Mouse (Mus musculus): ENCODE data around the gene Tmcc2. TPM values are rescaled to one million over a fixed set of nuclear protein-coding genes. Genes with fewer than 3 reads are reported as not detected.

Tmcc2 gene
- polyA plus RNA-seq, 2 experiments: 9.1 to 18.0 TPM

DNA sequence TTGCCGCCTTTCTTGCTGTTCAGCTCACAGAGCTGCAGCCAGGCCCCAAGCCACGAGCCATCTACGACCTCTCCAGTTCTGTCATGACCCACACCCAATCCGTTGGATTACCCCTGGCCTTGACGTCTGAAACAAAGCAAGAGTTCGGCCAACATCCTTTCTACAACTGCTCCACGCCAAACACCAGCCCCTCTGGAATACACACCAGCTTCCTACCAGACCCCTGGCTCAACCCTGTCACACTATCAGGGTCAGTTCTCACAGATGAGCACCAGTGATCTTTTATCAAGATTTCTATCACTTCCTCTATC lies 14.1 kb downstream of the Tmcc2 start:
- ATAC-seq (ENCODE audit: low FRiP score, low read depth) (no peak), DNase-seq (ENCODE audit: low spot score) (no peak)
- no peak overlapping the region for H3K9ac ChIP-seq (ENCODE audit: low read depth, low read length, severe bottlenecking)
- H3K27me3 ChIP-seq (ENCODE audit: control insufficient read depth, insufficient read depth, low read length): no peaks in the 10 kb centered on the region
- H3K9me3 ChIP-seq (ENCODE audit: control insufficient read depth, low read length): no peaks in the 10 kb centered on the region
- TF ChIP-seq POLR2A (IDR thresholded peaks at IDR 0.05; ENCODE audit: borderline replicate concordance, extremely low read depth, insufficient read depth, insufficient read length): no peak
- H3K4me1 ChIP-seq (ENCODE audit: control insufficient read depth, insufficient read depth, low read length): peaks cover 33% of the 10 kb centered on the region
- no peak overlapping the region for H3K4me3 ChIP-seq (replicated peaks; ENCODE audit: low read length)
- H3K27ac ChIP-seq (replicated peaks; ENCODE audit: low read depth, low read length): no peak overlapping the region
- H3K36me3 ChIP-seq (ENCODE audit: control insufficient read depth, insufficient read depth, low read length): peaks cover 56% of the 10 kb centered on the region
- 63% methylated on average over 7 of the region's 7 CpGs for WGBS
- H3K4me2 ChIP-seq (replicated peaks; ENCODE audit: low read depth, low read length, severe bottlenecking): no peak overlapping the region

DNA sequence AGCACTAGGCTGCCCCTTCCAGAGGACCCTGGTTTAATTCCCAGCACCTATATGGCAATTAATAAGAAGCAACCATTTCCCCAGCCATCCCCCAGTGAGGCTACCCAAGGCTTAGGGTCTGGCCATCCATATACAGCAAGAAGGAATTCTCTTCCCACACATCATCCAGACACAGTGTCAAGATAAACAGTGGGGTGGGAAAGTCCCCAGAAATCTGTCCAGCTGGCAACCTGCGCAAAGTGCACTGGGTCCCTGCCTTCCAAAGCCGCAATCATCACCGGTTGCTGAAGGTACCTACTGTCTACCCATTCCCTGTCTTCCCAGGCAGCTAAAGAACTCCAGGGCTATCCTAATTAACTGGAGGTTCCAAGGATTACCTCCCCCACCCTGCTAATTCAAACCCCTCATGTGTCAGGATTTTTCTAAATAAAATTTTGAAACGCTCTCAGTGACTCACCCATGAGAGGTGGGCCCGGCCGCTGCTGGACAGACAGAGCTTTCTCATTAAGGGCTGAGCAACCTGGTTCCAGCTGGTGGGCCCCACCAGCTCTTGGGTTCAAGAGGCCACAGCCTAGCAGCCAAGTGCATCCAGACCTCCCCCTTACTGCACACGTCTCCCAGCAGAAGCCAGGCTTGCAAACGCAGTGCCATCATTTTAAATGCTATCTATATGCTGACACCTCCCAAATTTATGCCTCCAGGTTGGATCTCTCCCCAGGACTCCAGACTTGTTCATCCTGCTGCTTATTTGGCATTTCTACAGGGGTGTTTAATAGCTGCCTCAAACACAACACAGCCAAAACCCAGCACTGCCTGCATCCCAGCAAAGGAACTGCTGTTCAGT lies 14.6 kb downstream of the Tmcc2 start:
- H3K4me3 ChIP-seq (replicated peaks; ENCODE audit: low read length): no peak overlapping the region
- H3K36me3 ChIP-seq (ENCODE audit: control insufficient read depth, insufficient read depth, low read length): peaks cover 50% of the 10 kb centered on the region
- DNase-seq (ENCODE audit: low spot score): no peak
- no peak for TF ChIP-seq POLR2A (IDR thresholded peaks at IDR 0.05; ENCODE audit: borderline replicate concordance, extremely low read depth, insufficient read depth, insufficient read length)
- ATAC-seq (ENCODE audit: low FRiP score, low read depth): no peak
- WGBS: 53% methylated on average over 8 of the region's 8 CpGs
- H3K27me3 ChIP-seq (ENCODE audit: control insufficient read depth, insufficient read depth, low read length): no peaks in the 10 kb centered on the region
- no peak overlapping the region for H3K4me2 ChIP-seq (replicated peaks; ENCODE audit: low read depth, low read length, severe bottlenecking)
- H3K27ac ChIP-seq (replicated peaks; ENCODE audit: low read depth, low read length): no peak overlapping the region
- no peak overlapping the region for H3K9ac ChIP-seq (ENCODE audit: low read depth, low read length, severe bottlenecking)
- no peaks in the 10 kb centered on the region for H3K9me3 ChIP-seq (ENCODE audit: control insufficient read depth, low read length)
- peaks cover 33% of the 10 kb centered on the region for H3K4me1 ChIP-seq (ENCODE audit: control insufficient read depth, insufficient read depth, low read length)

DNA sequence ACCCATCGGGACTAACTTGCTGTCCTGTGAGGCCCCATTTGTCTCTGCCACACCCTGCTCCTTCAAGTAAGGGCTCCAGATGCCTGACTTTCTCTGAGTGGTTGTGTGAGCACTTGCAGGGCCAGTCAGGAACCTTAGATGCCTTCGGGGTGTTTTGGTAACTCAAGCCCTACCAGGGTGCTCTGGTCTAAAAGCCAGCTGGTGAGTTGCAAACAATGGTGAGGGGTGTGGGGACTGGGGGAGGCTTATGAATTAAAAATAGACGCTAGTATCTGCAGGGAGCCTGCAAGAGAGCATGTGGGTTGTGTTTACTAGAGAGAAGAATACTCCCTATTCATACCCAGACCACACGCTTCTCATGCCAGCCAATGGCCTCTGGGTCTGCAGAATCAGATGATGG lies 15.8 kb downstream of the Tmcc2 start:
- Histone ChIP-seq H3K4me3 (replicated peaks; ENCODE audit: low read length) (no peak overlapping the region), H3K36me3 (ENCODE audit: control insufficient read depth, insufficient read depth, low read length) (peaks cover 46% of the 10 kb centered on the region), H3K4me1 (ENCODE audit: control insufficient read depth, insufficient read depth, low read length) (peaks cover 33% of the 10 kb centered on the region), H3K9ac (ENCODE audit: low read depth, low read length, severe bottlenecking) (no peak overlapping the region), H3K27me3 (ENCODE audit: control insufficient read depth, insufficient read depth, low read length) (no peaks in the 10 kb centered on the region), H3K9me3 (ENCODE audit: control insufficient read depth, low read length) (no peaks in the 10 kb centered on the region), H3K27ac (replicated peaks; ENCODE audit: low read depth, low read length) (0 out of 2 replicates have a peak overlapping the region, but pooled peaks have one; percentile 13), H3K4me2 (replicated peaks; ENCODE audit: low read depth, low read length, severe bottlenecking) (no peak overlapping the region)
- no peak for TF ChIP-seq POLR2A (IDR thresholded peaks at IDR 0.05; ENCODE audit: borderline replicate concordance, extremely low read depth, insufficient read depth, insufficient read length)
- DNase-seq (ENCODE audit: low spot score) (peak; percentile 25), ATAC-seq (ENCODE audit: low FRiP score, low read depth) (peak; percentile 58; the same call in 1 of the 2 replicates)
- WGBS: 30% methylated on average over 4 of the region's 4 CpGs

DNA sequence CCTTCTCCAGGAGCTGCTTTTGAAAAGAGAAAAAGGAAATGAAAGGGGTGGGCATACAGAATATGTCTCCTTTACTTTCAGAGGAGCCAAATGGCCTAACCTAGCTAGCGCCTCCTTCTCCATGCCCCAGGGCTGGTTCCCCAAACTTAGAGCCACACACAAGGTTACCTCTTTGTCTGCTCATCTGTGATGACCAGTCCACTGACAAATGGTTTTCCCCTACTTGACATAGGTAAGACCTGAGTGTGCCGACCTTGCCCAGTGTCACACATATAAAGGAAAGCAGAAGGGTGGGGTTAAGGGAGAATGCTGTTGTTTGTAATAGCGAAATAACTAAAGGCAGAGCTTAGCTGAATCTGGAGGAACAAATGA lies 16.2 kb downstream of the Tmcc2 start:
- no peaks in the 10 kb centered on the region for H3K9me3 ChIP-seq (ENCODE audit: control insufficient read depth, low read length)
- H3K27ac ChIP-seq (replicated peaks; ENCODE audit: low read depth, low read length): 0 out of 2 replicates have a peak overlapping the region, but pooled peaks have one; percentile 13
- peaks cover 45% of the 10 kb centered on the region for H3K36me3 ChIP-seq (ENCODE audit: control insufficient read depth, insufficient read depth, low read length)
- WGBS: 70% methylated on average over 3 of the region's 3 CpGs
- no peak for DNase-seq (ENCODE audit: low spot score)
- no peak for ATAC-seq (ENCODE audit: low FRiP score, low read depth)
- H3K4me3 ChIP-seq (replicated peaks; ENCODE audit: low read length): no peak overlapping the region
- H3K4me1 ChIP-seq (ENCODE audit: control insufficient read depth, insufficient read depth, low read length): peaks cover 33% of the 10 kb centered on the region
- H3K27me3 ChIP-seq (ENCODE audit: control insufficient read depth, insufficient read depth, low read length): no peaks in the 10 kb centered on the region
- H3K4me2 ChIP-seq (replicated peaks; ENCODE audit: low read depth, low read length, severe bottlenecking): no peak overlapping the region
- H3K9ac ChIP-seq (ENCODE audit: low read depth, low read length, severe bottlenecking): 0 out of 2 replicates have a peak overlapping the region, but pooled peaks have one; percentile 7
- TF ChIP-seq POLR2A (IDR thresholded peaks at IDR 0.05; ENCODE audit: borderline replicate concordance, extremely low read depth, insufficient read depth, insufficient read length): no peak

DNA sequence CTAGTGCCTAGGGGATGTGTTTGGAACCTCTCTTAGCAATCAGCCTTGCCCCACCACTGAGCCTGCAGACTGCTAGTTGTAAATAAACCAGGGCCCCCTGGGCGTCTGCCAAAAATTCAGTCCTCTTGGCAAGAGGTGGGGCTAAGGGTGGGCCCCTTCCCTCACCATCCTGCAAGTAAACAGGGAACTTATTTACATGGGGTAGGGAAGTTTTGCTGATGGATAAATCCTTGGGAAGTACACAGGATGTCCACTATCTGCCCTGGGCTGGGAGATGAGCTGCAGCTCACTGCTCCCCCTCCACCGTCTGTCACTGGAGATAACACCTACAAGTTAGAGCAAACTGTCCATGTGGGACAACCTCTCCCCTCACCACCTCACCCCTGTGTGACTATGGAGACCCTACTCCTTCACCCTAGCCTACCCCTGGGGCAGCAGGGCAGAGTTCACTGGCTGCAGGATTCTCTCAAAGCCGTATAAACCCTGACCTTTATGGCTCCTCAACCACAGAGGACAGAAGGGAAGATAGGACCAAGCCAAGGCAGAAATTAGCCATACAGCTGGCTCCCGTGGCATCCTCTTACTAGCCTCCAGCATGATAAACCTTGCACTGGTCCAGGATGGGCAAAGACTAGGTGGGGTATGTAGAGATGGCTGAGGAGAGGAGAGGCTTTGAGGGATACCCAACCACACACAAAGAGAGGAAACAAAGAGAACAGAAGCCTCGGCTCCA lies 16.8 kb downstream of the Tmcc2 start:
- H3K9me3 ChIP-seq (ENCODE audit: control insufficient read depth, low read length): no peaks in the 10 kb centered on the region
- TF ChIP-seq POLR2A (IDR thresholded peaks at IDR 0.05; ENCODE audit: borderline replicate concordance, extremely low read depth, insufficient read depth, insufficient read length): no peak
- DNase-seq (ENCODE audit: low spot score) (peak; percentile 57), ATAC-seq (ENCODE audit: low FRiP score, low read depth) (0 out of 2 replicates have a peak, but pooled peaks have one; percentile 38)
- H3K27ac ChIP-seq (replicated peaks; ENCODE audit: low read depth, low read length): peak overlapping the region; percentile 38; the same call in 1 of the 2 replicates
- H3K27me3 ChIP-seq (ENCODE audit: control insufficient read depth, insufficient read depth, low read length): no peaks in the 10 kb centered on the region
- no peak overlapping the region for H3K4me3 ChIP-seq (replicated peaks; ENCODE audit: low read length)
- no peak overlapping the region for H3K4me2 ChIP-seq (replicated peaks; ENCODE audit: low read depth, low read length, severe bottlenecking)
- H3K9ac ChIP-seq (ENCODE audit: low read depth, low read length, severe bottlenecking): 0 out of 2 replicates have a peak overlapping the region, but pooled peaks have one; percentile 16
- WGBS: 29% methylated on average over 5 of the region's 5 CpGs
- peaks cover 33% of the 10 kb centered on the region for H3K4me1 ChIP-seq (ENCODE audit: control insufficient read depth, insufficient read depth, low read length)
- H3K36me3 ChIP-seq (ENCODE audit: control insufficient read depth, insufficient read depth, low read length): peaks cover 44% of the 10 kb centered on the region

Measured in limb, embryonic 14.5 days (tissue).